Mouse (Mus musculus) CH12.LX (cell line): Measurements from ENCODE around the gene St5.

ENCODE experiments used
- CHD2 ChIP-seq: IDR thresholded peaks from 2 replicates; pipeline ENCODE4 v1.6.1; 2011; ENCODE audit warnings: low read length, improper control_type of control experiment
- CTCF ChIP-seq, 2 experiments: IDR thresholded peaks in 1 of 2; conservative IDR thresholded peaks in 1 of 2; 2 replicates each; pipeline ENCODE4 v1.5.1; 2011 to 2012; ENCODE audit warnings: low read depth in 2 of 2, low read length in 2 of 2, improper control_type of control experiment in 1 of 2, inconsistent platforms in 1 of 2, mild to moderate bottlenecking in 1 of 2, moderate library complexity in 1 of 2
- EP300 ChIP-seq: IDR thresholded peaks from 2 replicates; pipeline ENCODE4 v1.6.1; 2011; ENCODE audit warnings: low read length, improper control_type of control experiment
- MAFK ChIP-seq: IDR thresholded peaks from 2 replicates; pipeline ENCODE4 v1.6.1; 2011; ENCODE audit warnings: low read length, improper control_type of control experiment; ENCODE audit not compliant: insufficient replicate concordance
- MAX ChIP-seq: IDR thresholded peaks from 2 replicates; pipeline ENCODE4 v1.6.1; 2011; ENCODE audit warnings: low read length, improper control_type of control experiment
- NELFE ChIP-seq: IDR thresholded peaks from 2 replicates; pipeline ENCODE4 v1.6.1; 2011; ENCODE audit warnings: low read depth, low read length, improper control_type of control experiment
- POLR2A ChIP-seq: IDR thresholded peaks from 2 replicates; pipeline ENCODE4 v1.6.1; 2011; ENCODE audit warnings: low read depth, mild to moderate bottlenecking, improper control_type of control experiment, low read length
- POLR2AphosphoS2 ChIP-seq: IDR thresholded peaks from 2 replicates; pipeline ENCODE4 v1.6.1; 2011; ENCODE audit warnings: low read depth, low read length, improper control_type of control experiment
- USF2 ChIP-seq: conservative IDR thresholded peaks from 2 replicates; pipeline ENCODE4 v1.6.1; 2011; ENCODE audit warnings: low read depth, low read length, improper control_type of control experiment
- ZKSCAN1 ChIP-seq: IDR thresholded peaks from 2 replicates; pipeline ENCODE4 v1.6.1; 2012; ENCODE audit warnings: low read depth, inconsistent platforms, low read length, improper control_type of control experiment, borderline replicate concordance
- ZMIZ1 ChIP-seq: IDR thresholded peaks from 2 replicates; pipeline ENCODE4 v1.6.1; 2012; ENCODE audit warnings: low read depth, mild to moderate bottlenecking, inconsistent platforms, low read length, improper control_type of control experiment
- ZNF384 ChIP-seq: IDR thresholded peaks from 2 replicates; pipeline ENCODE4 v1.6.1; 2012; ENCODE audit warnings: low read depth, low read length, improper control_type of control experiment, inconsistent platforms

GRCm38 (mm10) chr7:109719286-109719685 lies 15.9 kb upstream of the St5 start:
- TF ChIP-seq POLR2A: no peak
- TF ChIP-seq ZKSCAN1: no peak
- no peak for TF ChIP-seq ZNF384
- no peak for TF ChIP-seq MAX
- no peak for TF ChIP-seq ZMIZ1
- no peak for TF ChIP-seq EP300
- peak; percentile 39 to 75; a peak in 3 of 4 replicates for TF ChIP-seq CTCF (conservative IDR thresholded peaks at IDR 0.05 in 1 of 2, IDR thresholded peaks at IDR 0.05 in 1 of 2; ENCODE audit: low read depth in 2 of 2, low read length in 2 of 2)
- TF ChIP-seq POLR2AphosphoS2: no peak
- no peak for TF ChIP-seq CHD2
- 0 out of 2 replicates have a peak, but pooled peaks have one; percentile 6 for TF ChIP-seq MAFK
- no peak for TF ChIP-seq USF2
- TF ChIP-seq NELFE: no peak
